Mouse (Mus musculus) intestine, postnatal 0 days (tissue): Measurements from ENCODE around the gene Fcf1. TPM values are rescaled to one million over a fixed set of nuclear protein-coding genes. Genes with fewer than 3 reads are reported as not detected.

Source experiments
- ATAC-seq: fragments of 200-750 bp; cut with Nextera tagmentation; 2 replicates; pipeline ENCODE4 v1.8.0; 2017; ENCODE audit warnings: mild to moderate bottlenecking, moderate TSS enrichment, moderate library complexity
- H3K27ac ChIP-seq: fragments of 300-500 bp; sonication (generic); 2 replicates; pipeline ENCODE4 v1.5.1; 2014; ENCODE audit warnings: mild to moderate bottlenecking, low read depth, low read length, moderate library complexity
- H3K27me3 ChIP-seq: fragments of 300-500 bp; sonication (generic); replicated peaks from 2 replicates; pipeline ENCODE4 v1.6.1; 2014; ENCODE audit warnings: low read length, mixed read lengths; ENCODE audit not compliant: control insufficient read depth, insufficient read depth
- H3K36me3 ChIP-seq: fragments of 300-500 bp; sonication (generic); 2 replicates; pipeline ENCODE4 v1.6.1; 2014; ENCODE audit warnings: mild to moderate bottlenecking, moderate library complexity; ENCODE audit not compliant: control insufficient read depth, insufficient read depth
- H3K4me1 ChIP-seq: fragments of 300-500 bp; sonication (generic); replicated peaks from 2 replicates; pipeline ENCODE4 v1.6.1; 2014; ENCODE audit warnings: antibody characterized with exemption, low read length, mixed read lengths; ENCODE audit not compliant: control insufficient read depth, insufficient read depth
- H3K4me2 ChIP-seq: fragments of 300-500 bp; sonication (generic); replicated peaks from 2 replicates; pipeline ENCODE4 v1.6.1; 2014; ENCODE audit warnings: low read depth, mild to moderate bottlenecking, moderate library complexity
- H3K4me3 ChIP-seq: fragments of 300-500 bp; sonication (generic); 2 replicates; pipeline ENCODE4 v1.5.1; 2014; ENCODE audit warnings: low read depth, low read length
- H3K9ac ChIP-seq: fragments of 300-500 bp; sonication (generic); 2 replicates; pipeline ENCODE4 v1.6.1; 2014; ENCODE audit warnings: mild to moderate bottlenecking, low read depth, low read length
- H3K9me3 ChIP-seq: fragments of 300-500 bp; sonication (generic); 2 replicates; pipeline ENCODE4 v1.6.1; 2016; ENCODE audit warnings: mixed run types; ENCODE audit not compliant: control insufficient read depth
- CTCF ChIP-seq: sonication (generic); IDR thresholded peaks from 2 replicates; pipeline ENCODE4 v1.5.1; 2016; ENCODE audit warnings: low read depth, mild to moderate bottlenecking, control low read depth, antibody characterized with exemption, moderate library complexity
- WGBS: fragments of 180-500 bp; shearing (Covaris S2); extraction: QIAGEN DNeasy Blood & Tissue Kit; methylation state at CpG from one replicate; pipeline ENCODE4 v1.1.7; 2014; 5-methylcytosine and 5-hydroxymethylcytosine counted together
- polyA plus RNA-seq: library from polyadenylated mRNA; unstranded; fragments of >200 nt; fragmentation: Nextera tagmentation; extraction: Ambion mirVana; gene quantifications from 2 replicates; pipeline ENCODE4 v1.2.1, GENCODE M21; 2015

The Fcf1 gene
- 91.3 and 97.3 TPM in 2 replicates for polyA plus RNA-seq

- TF ChIP-seq CTCF = no peak
- H3K4me1 ChIP-seq = no peaks in the 10 kb centered on the region
- peak within 1 kb of the TSS; percentile 86 for H3K4me2 ChIP-seq
- under 1% methylated on average over 42 of the region's 42 CpGs for WGBS
- peak within 1 kb of the TSS; percentile 91 for H3K4me3 ChIP-seq
- no peaks in the 10 kb centered on the region for H3K27me3 ChIP-seq
- peak; percentile 83 for ATAC-seq
- no peaks in the 10 kb centered on the region for H3K9me3 ChIP-seq
- peaks cover 22% of the 10 kb centered on the region for H3K36me3 ChIP-seq
- H3K27ac ChIP-seq = peak within 1 kb of the TSS; percentile 50
- peak within 1 kb of the TSS; percentile 86 for H3K9ac ChIP-seq
These were observed at the start of gene Fcf1, which contains the start of gene Arel1 for GRCm38 (mm10) chr12:84970428-84971096. Fcf1 (plus strand) TSS chr12:84970897. Arel1 (minus strand) TSS chr12:84970900.

- Histone ChIP-seq H3K9ac (no peak overlapping the region), H3K9me3 (no peaks in the 10 kb centered on the region), H3K36me3 (peaks cover 57% of the 10 kb centered on the region), H3K4me2 (no peak overlapping the region), H3K4me1 (no peaks in the 10 kb centered on the region), H3K27me3 (no peaks in the 10 kb centered on the region), H3K27ac (no peak overlapping the region), H3K4me3 (no peak overlapping the region)
- TF ChIP-seq CTCF = no peak
- ATAC-seq = no peak
- 60% methylated on average over 8 of the region's 8 CpGs for WGBS
These were observed 48.7 kb upstream of the Fcf1 start for GRCm38 (mm10) chr12:84921881-84922419.

- Histone ChIP-seq H3K27me3 (no peaks in the 10 kb centered on the region), H3K9me3 (no peaks in the 10 kb centered on the region), H3K36me3 (peaks cover 59% of the 10 kb centered on the region), H3K27ac (no peak overlapping the region), H3K4me3 (no peak overlapping the region), H3K9ac (no peak overlapping the region), H3K4me1 (no peaks in the 10 kb centered on the region), H3K4me2 (no peak overlapping the region)
- ATAC-seq = no peak
- no peak for TF ChIP-seq CTCF
- WGBS = 89% methylated on average over 5 of the region's 5 CpGs
These were observed 46.4 kb upstream of the Fcf1 start for GRCm38 (mm10) chr12:84924324-84924723.

DNA sequence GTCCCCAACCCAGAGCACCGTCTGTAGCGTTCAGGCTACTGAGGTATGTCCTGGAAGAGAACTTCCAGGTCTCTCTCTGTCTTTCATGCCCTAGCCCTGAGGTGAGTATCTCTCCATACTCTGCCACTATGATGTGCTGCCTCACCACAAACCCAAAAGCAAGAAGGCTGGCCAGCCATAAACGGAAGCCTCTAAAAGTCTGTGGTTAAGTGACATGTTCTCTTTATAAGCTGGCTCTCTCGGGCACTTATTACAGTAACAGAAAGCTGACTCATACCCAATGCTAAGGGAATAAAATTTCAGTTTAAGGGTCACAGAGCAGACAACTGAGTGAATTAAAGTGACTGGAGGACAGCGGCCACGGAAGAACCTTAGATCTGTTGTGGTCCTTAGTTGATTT, 44.2 kb upstream of the Fcf1 start:
- H3K4me2 ChIP-seq = no peak overlapping the region
- no peaks in the 10 kb centered on the region for H3K9me3 ChIP-seq
- TF ChIP-seq CTCF = no peak
- H3K27ac ChIP-seq = no peak overlapping the region
- H3K27me3 ChIP-seq = no peaks in the 10 kb centered on the region
- ATAC-seq = no peak
- no peak overlapping the region for H3K9ac ChIP-seq
- H3K4me1 ChIP-seq = no peaks in the 10 kb centered on the region
- H3K36me3 ChIP-seq = peaks cover 61% of the 10 kb centered on the region
- 91% methylated on average over 6 of the region's 6 CpGs for WGBS
- no peak overlapping the region for H3K4me3 ChIP-seq

DNA sequence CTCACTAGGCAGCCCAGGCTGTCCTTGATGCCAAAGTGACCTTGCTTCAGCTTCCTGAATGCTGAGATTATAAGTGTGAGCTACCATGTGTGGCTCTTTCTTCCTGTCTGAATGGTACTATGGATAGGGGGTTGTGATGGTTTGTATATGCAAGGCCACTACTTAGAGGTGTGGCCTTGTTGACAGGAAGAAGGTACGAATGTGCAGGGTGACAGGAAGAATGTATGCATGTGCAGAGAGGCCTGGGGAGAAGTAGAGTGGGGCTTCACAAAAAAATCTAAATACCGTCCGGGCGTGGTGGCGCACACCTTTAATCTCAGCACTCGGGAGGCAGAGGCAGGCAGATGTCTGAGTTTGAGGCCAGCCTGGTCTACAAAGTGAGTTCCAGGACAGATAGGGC, 38.5 kb upstream of the Fcf1 start:
- Histone ChIP-seq H3K4me1 (no peaks in the 10 kb centered on the region), H3K4me3 (no peak overlapping the region), H3K9me3 (no peaks in the 10 kb centered on the region), H3K36me3 (peaks cover 67% of the 10 kb centered on the region), H3K9ac (no peak overlapping the region), H3K4me2 (no peak overlapping the region), H3K27me3 (no peaks in the 10 kb centered on the region), H3K27ac (no peak overlapping the region)
- no peak for TF ChIP-seq CTCF
- WGBS = 93% methylated on average over 6 of the region's 6 CpGs
- no peak for ATAC-seq

GRCm38 (mm10) chr12:84935343-84935742, 35.4 kb upstream of the Fcf1 start:
- Histone ChIP-seq H3K9me3 (no peaks in the 10 kb centered on the region), H3K4me2 (no peak overlapping the region), H3K9ac (no peak overlapping the region), H3K27ac (no peak overlapping the region), H3K4me1 (no peaks in the 10 kb centered on the region), H3K4me3 (no peak overlapping the region), H3K36me3 (peaks cover 60% of the 10 kb centered on the region), H3K27me3 (no peaks in the 10 kb centered on the region)
- TF ChIP-seq CTCF = no peak
- 88% methylated on average over 5 of the region's 5 CpGs for WGBS
- ATAC-seq = no peak
